Mouse (Mus musculus) heart, embryonic 16.5 days (tissue): Measurements from ENCODE around the gene Slc2a2. TPM values are rescaled to one million over a fixed set of nuclear protein-coding genes. Genes with fewer than 3 reads are reported as not detected.

ENCODE experiments used
- ATAC-seq: fragments of 200-750 bp; cut with Nextera tagmentation; replicated peaks from 2 replicates; pipeline ENCODE4 v1.8.0; 2017; ENCODE audit warnings: moderate number of reproducible peaks; ENCODE audit not compliant: insufficient read depth, low FRiP score; ENCODE audit errors: extremely low read depth
- H3K27ac ChIP-seq: fragments of 300-500 bp; sonication (generic); 2 replicates; pipeline ENCODE4 v1.5.1; 2014; ENCODE audit warnings: mild to moderate bottlenecking, low read length, control low read depth, moderate library complexity
- H3K27me3 ChIP-seq: fragments of 300-500 bp; sonication (generic); 2 replicates; pipeline ENCODE4 v1.6.1; 2014; ENCODE audit warnings: low read length, mixed read lengths; ENCODE audit not compliant: control insufficient read depth, insufficient read depth
- H3K36me3 ChIP-seq: fragments of 300-500 bp; sonication (generic); 2 replicates; pipeline ENCODE4 v1.6.1; 2014; ENCODE audit not compliant: control insufficient read depth, insufficient read depth
- H3K4me1 ChIP-seq: fragments of 300-500 bp; sonication (generic); 2 replicates; pipeline ENCODE4 v1.6.1; 2014; ENCODE audit warnings: low read length, mixed read lengths; ENCODE audit not compliant: control insufficient read depth, insufficient read depth
- H3K4me2 ChIP-seq: fragments of 300-500 bp; sonication (generic); 2 replicates; pipeline ENCODE4 v1.6.1; 2014; ENCODE audit warnings: low read depth, mild to moderate bottlenecking, control low read depth, low read length
- H3K4me3 ChIP-seq: fragments of 300-500 bp; sonication (generic); 2 replicates; pipeline ENCODE4 v1.5.1; 2014; ENCODE audit warnings: mild to moderate bottlenecking, control low read depth, low read length
- H3K9ac ChIP-seq: fragments of 300-500 bp; sonication (generic); 2 replicates; pipeline ENCODE4 v1.6.1; 2014; ENCODE audit warnings: low read length, control low read depth
- H3K9me3 ChIP-seq: fragments of 300-500 bp; sonication (generic); replicated peaks from 2 replicates; pipeline ENCODE4 v1.6.1; 2016; ENCODE audit warnings: low read length; ENCODE audit not compliant: control insufficient read depth
- WGBS: fragments of 180-500 bp; shearing (Covaris S2); extraction: QIAGEN DNeasy Blood & Tissue Kit; methylation state at CpG from one replicate; pipeline ENCODE4 v1.1.7; 2014; 5-methylcytosine and 5-hydroxymethylcytosine counted together
- polyA plus RNA-seq: library from polyadenylated mRNA; unstranded; fragments of >200 nt; fragmentation: Nextera tagmentation; extraction: Ambion mirVana; gene quantifications from 2 replicates; pipeline ENCODE4 v1.2.1, GENCODE M21; 2015

The Slc2a2 gene
- polyA plus RNA-seq = 0.12 TPM in 2 replicates

- Histone ChIP-seq H3K4me2 (no peak within 1 kb of the TSS), H3K27me3 (no peaks in the 10 kb centered on the region), H3K27ac (no peak within 1 kb of the TSS), H3K9ac (no peak within 1 kb of the TSS), H3K9me3 (no peaks in the 10 kb centered on the region), H3K4me3 (no peak within 1 kb of the TSS), H3K4me1 (no peaks in the 10 kb centered on the region), H3K36me3 (no peaks in the 10 kb centered on the region)
- 75% methylated on average over 2 of the region's 2 CpGs for WGBS
- ATAC-seq = no peak
Measured at GRCm38 (mm10) chr3:28697797-28698196, at the start of gene Slc2a2. Slc2a2 (plus strand) TSS chr3:28697903.

- ATAC-seq = no peak
- H3K4me1 ChIP-seq = no peaks in the 10 kb centered on the region
Measured at GRCm38 (mm10) chr3:28652574-28652973, 45.1 kb upstream of the Slc2a2 start.

DNA sequence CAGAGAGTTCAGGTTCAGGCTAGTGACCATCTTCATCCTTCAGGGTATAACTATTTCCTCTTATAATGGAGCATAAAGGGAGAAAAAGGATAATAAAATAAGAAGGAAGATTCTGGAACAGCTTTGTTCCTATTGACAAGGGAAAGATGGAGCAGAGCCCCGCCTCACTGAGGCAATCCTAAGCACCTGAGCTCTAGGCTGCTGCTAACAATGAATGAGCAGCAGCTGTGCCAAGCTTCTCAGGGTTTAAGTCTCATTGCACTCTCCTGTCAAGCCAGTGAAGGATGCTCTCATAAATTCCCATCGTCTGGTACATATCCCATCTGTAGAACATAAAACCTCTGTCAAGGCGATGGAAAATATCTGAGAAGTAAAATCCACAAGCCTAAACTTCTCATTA is 44.7 kb upstream of the Slc2a2 start:
- no peak overlapping the region for H3K4me2 ChIP-seq
- no peaks in the 10 kb centered on the region for H3K27me3 ChIP-seq
- no peaks in the 10 kb centered on the region for H3K4me1 ChIP-seq
- no peak overlapping the region for H3K27ac ChIP-seq
- H3K9ac ChIP-seq = no peak overlapping the region
- no peak for ATAC-seq
- no peaks in the 10 kb centered on the region for H3K9me3 ChIP-seq
- WGBS = 82% methylated on average over 3 of the region's 3 CpGs
- H3K4me3 ChIP-seq = no peak overlapping the region
- H3K36me3 ChIP-seq = peaks cover 4% of the 10 kb centered on the region

More at GRCm38 (mm10) chr3:28652574-28652973, 45.1 kb upstream of the Slc2a2 start:
- Histone ChIP-seq H3K9ac (no peak overlapping the region), H3K36me3 (peaks cover 3% of the 10 kb centered on the region), H3K27me3 (no peaks in the 10 kb centered on the region), H3K4me3 (no peak overlapping the region), H3K27ac (no peak overlapping the region), H3K9me3 (no peaks in the 10 kb centered on the region), H3K4me2 (no peak overlapping the region)
- 79% methylated on average over 3 of the region's 3 CpGs for WGBS

DNA sequence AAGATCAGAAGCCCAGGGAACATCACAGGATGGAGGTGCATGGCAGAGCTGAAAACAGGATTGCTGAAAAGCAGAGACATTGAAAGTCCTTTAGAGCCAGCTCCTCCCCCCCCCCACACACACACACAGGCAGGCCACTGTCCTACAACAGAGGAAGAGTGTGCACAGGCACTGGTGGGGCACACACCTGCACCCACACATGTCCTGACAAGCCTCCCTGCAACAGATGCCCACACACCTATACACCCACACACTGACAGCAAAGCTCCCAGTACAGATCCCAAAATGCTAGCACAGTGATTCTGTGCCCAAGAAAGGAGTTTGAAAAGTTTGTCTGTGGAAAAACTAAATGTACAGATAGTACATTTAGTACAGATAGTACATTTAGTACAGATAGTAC is 43.0 kb upstream of the Slc2a2 start:
- no peak overlapping the region for H3K9ac ChIP-seq
- no peak overlapping the region for H3K4me2 ChIP-seq
- H3K4me3 ChIP-seq = no peak overlapping the region
- no peaks in the 10 kb centered on the region for H3K4me1 ChIP-seq
- H3K27me3 ChIP-seq = no peaks in the 10 kb centered on the region
- no peak for ATAC-seq
- H3K27ac ChIP-seq = no peak overlapping the region
- no peaks in the 10 kb centered on the region for H3K9me3 ChIP-seq
- peaks cover 4% of the 10 kb centered on the region for H3K36me3 ChIP-seq

DNA sequence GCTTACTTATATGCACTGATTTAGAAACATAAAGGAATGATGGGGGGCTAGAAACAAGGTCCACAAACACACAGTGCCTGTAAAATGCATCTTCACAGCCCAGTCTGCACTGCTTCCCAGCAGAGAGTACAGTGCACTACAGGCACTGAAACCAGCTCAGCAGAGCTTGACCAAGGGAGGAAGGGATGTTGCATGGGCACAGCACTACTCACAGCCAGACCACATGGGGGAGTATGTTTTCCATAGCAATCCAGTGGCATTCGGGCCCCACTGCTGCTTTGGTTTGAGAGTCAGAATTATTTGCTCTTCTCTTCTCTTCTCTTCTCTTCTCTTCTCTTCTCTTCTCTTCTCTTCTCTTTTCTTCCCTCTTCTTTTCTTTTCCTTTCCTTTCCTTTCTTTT is 39.4 kb upstream of the Slc2a2 start:
- Histone ChIP-seq H3K9ac (no peak overlapping the region), H3K27me3 (no peaks in the 10 kb centered on the region), H3K36me3 (peaks cover 11% of the 10 kb centered on the region), H3K4me2 (no peak overlapping the region), H3K4me3 (no peak overlapping the region), H3K4me1 (no peaks in the 10 kb centered on the region), H3K9me3 (no peaks in the 10 kb centered on the region), H3K27ac (no peak overlapping the region)
- no peak for ATAC-seq
- 63% methylated on average over 1 of the region's 1 CpGs for WGBS

GRCm38 (mm10) chr3:28680851-28681250 is 16.9 kb upstream of the Slc2a2 start:
- peaks cover 5% of the 10 kb centered on the region; the same call in 1 of the 2 replicates for H3K9me3 ChIP-seq

DNA sequence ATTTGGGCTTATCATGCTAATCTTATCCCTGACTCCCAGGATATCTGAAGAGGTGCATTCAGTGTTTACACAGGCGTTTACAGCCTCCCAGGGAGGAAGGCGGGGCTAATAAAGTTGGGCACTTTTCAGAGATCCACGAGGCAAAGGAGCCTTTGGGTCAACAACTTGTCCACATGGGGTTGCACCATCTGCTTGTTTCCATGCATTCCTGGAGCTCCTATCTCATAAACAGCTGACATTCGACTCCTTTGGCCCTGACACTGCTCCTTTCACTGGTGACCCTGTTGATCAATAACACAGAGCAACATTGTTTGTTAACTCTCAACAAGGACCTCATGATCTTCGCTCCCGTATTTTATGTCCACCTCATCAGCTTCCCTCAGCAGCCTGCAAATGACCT is 15.8 kb upstream of the Slc2a2 start:
- Histone ChIP-seq H3K27me3 (no peaks in the 10 kb centered on the region), H3K4me3 (no peak overlapping the region), H3K4me2 (no peak overlapping the region), H3K9ac (no peak overlapping the region), H3K4me1 (no peaks in the 10 kb centered on the region), H3K27ac (no peak overlapping the region), H3K36me3 (no peaks in the 10 kb centered on the region), H3K9me3 (peaks cover 5% of the 10 kb centered on the region; the same call in 1 of the 2 replicates)
- no peak for ATAC-seq
- WGBS = 42% methylated on average over 6 of the region's 6 CpGs

More at GRCm38 (mm10) chr3:28680851-28681250, 16.9 kb upstream of the Slc2a2 start:
- Histone ChIP-seq H3K27me3 (no peaks in the 10 kb centered on the region), H3K27ac (no peak overlapping the region), H3K4me3 (no peak overlapping the region), H3K9ac (no peak overlapping the region), H3K4me2 (no peak overlapping the region), H3K4me1 (no peaks in the 10 kb centered on the region), H3K36me3 (no peaks in the 10 kb centered on the region)
- ATAC-seq = no peak
- WGBS = 52% methylated on average over 7 of the region's 7 CpGs

GRCm38 (mm10) chr3:28682411-28682810 is 15.3 kb upstream of the Slc2a2 start:
- whole genome bisulfite sequencing = 80% methylated on average over 3 of the region's 3 CpGs
- no peak for ATAC-seq
- Histone ChIP-seq H3K36me3 (no peaks in the 10 kb centered on the region), H3K27me3 (no peaks in the 10 kb centered on the region), H3K4me2 (no peak overlapping the region), H3K9me3 (peaks cover 5% of the 10 kb centered on the region; the same call in 1 of the 2 replicates), H3K9ac (no peak overlapping the region), H3K4me3 (no peak overlapping the region), H3K27ac (no peak overlapping the region), H3K4me1 (no peaks in the 10 kb centered on the region)

- WGBS = 69% methylated on average over 2 of the region's 2 CpGs
- Histone ChIP-seq H3K36me3 (no peaks in the 10 kb centered on the region), H3K9ac (no peak overlapping the region), H3K4me3 (no peak overlapping the region), H3K9me3 (no peaks in the 10 kb centered on the region), H3K27me3 (no peaks in the 10 kb centered on the region), H3K4me2 (no peak overlapping the region), H3K27ac (no peak overlapping the region), H3K4me1 (no peaks in the 10 kb centered on the region)
- ATAC-seq = no peak
Measured at GRCm38 (mm10) chr3:28685510-28685909, 12.2 kb upstream of the Slc2a2 start.
